Mouse (Mus musculus) lung, adult 2 months (tissue): ENCODE results near the gene Robo4.

ENCODE experiments used
- CTCF ChIP-seq: fragments of 200-500 bp; IDR thresholded peaks from 2 replicates; pipeline ENCODE4 v1.5.1; 2011; ENCODE audit warnings: mild to moderate bottlenecking, low read length, control low read depth; ENCODE audit not compliant: insufficient read depth
- POLR2A ChIP-seq: fragments of 200-500 bp; IDR thresholded peaks from 2 replicates; pipeline ENCODE4 v1.6.1; 2011; ENCODE audit warnings: low read depth, mild to moderate bottlenecking, control low read depth, low read length, borderline replicate concordance; ENCODE audit errors: extremely low read depth

- TF ChIP-seq CTCF (no peak), POLR2A (no peak)
These were observed 51.6 kb downstream of the Robo4 start for GRCm38 (mm10) chr9:37453328-37453727.
